Mouse (Mus musculus): ENCODE measurements around the gene Atp5b. TPM values are rescaled to one million over a fixed set of nuclear protein-coding genes. Genes with fewer than 3 reads are reported as not detected.

Gene Atp5b
- polyA plus RNA-seq (2012; rRNA removed; ENCODE audit: low replicate concordance), result 5,679 and 6,335 TPM in 2 replicates

DNA sequence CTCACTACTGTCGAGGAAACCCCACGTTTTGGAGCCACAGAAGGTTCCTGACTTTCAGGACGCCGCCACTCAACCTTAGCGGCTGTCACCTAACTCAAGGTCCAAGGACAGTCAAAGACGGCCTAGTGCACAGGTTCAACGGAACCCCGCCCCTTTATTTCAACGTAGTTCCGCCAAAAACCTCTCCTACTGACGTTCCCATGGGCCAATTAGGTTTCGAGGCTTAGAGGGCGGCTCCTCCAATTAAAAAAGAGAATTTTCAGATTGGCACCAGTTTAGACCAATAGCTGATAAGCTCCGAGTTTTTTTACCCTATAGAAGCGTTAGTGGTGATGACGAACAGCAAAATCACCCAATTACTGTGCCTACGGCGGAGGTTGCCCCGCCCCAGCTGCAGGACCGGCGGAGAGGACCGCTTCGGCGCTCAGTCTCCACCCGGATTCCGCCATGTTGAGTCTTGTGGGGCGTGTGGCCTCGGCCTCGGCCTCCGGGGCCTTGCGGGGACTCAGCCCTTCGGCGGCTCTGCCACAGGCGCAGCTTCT is at the start of gene Atp5b:
Atp5b (plus strand) TSS at position 394 of the 542 bp plus-strand sequence.

DNA sequence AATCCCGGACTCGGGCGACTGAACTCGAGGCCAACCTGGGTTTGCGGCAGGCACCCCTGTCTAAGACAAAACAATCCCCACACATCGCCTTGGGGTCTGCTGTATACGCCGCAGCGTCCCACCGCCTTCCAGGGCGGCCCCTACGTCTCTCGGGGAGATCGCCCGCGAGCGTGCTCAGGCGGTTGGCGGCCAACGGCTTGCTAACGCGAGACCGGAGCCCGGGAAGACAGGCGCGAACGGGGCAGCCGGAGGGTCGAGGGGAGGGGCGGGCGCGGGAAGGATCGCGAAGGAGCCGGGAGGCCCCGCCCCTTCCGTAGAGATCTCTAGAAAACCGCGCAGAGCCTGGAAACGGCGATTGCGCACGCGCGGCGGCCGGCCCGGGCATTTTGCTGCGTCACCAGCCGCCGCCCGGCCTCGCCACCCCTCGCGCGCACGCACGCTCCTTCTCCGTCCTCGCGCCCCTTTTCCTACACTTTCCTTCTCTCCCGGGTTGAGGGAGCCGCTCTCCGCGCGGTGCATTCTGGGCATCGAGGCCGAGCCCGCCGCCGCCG is 24.4 kb upstream of the Atp5b start, which contains the start of gene Ptges3:
Ptges3 (plus strand) TSS at position 354 of the 551 bp plus-strand sequence.

DNA sequence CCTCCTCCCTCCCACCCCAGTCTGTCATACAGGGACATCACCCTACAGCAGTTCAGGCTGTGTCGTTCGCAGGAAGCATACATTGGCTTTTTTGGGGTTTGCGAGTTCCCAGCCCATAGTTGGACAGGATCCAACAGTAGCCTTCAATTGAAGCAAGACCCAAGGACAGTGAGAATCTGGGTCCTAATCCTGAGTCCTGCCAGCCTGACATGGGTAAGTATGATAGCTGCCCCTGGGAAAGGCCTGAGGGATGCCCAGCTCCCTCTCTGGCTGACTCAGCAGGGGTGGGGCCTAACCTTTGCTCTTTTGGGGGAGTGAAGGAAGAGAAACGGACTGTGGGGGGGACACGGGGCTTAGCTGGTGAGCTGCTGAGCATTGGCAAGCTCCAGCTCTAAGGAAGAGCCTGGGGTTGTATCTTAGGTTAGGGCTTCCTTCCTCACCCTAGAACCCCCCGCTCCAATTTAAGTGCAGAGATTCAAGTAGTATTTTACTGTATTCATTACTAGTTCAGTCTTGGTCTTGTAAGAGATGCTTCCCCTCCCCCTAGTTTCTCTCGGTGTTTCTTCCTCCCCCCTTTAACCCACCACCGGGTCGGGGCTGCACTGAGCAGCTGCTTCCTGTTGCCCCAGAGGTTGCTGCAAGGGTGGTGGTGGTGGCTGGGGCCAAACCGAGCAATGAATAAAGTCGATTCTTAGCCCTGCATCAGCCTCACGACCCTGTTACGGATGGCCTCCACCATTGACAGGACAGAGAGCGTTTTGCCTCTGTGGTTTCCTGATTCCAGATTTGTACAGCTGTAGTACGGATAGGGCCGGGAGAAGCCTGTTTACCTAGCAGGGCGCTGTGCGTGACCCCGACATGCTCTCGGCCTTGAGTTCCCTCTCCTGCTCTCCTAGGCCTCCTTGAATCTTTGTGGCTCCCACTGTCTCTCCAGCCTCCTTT is 8.8 kb downstream of the Atp5b start, which contains the start of gene Baz2a:
Baz2a (plus strand) TSS at position 14 of the 942 bp plus-strand sequence.

Other genes starting within 250 kb of the Atp5b start
- gene Rdh19, start 233.3 kb upstream of the Atp5b start, polyA plus RNA-seq (2012; rRNA removed; ENCODE audit: low replicate concordance), result not detected in 2 replicates
- 0.10 TPM in 1 of 2 replicates, not detected in the other for gene Rdh16f2, start 216.8 kb upstream of the Atp5b start, polyA plus RNA-seq (2012; rRNA removed; ENCODE audit: low replicate concordance)
- 1.9 TPM in 1 of 2 replicates, not detected in the other for gene Rdh7, start 194.5 kb upstream of the Atp5b start, polyA plus RNA-seq (2012; rRNA removed; ENCODE audit: low replicate concordance)
- 0.07 and 0.30 TPM in 2 replicates for gene Sdr9c7, start 184.8 kb upstream of the Atp5b start, polyA plus RNA-seq (2012; rRNA removed; ENCODE audit: low replicate concordance)
- gene Hsd17b6, start 75.7 kb upstream of the Atp5b start, polyA plus RNA-seq (2012; rRNA removed; ENCODE audit: low replicate concordance), result 0.48 TPM in 1 of 2 replicates, not detected in the other
- 1.6 and 3.1 TPM in 2 replicates for gene Prim1, start 68.1 kb upstream of the Atp5b start, polyA plus RNA-seq (2012; rRNA removed; ENCODE audit: low replicate concordance)
- gene Naca, start 47.7 kb upstream of the Atp5b start, polyA plus RNA-seq (2012; rRNA removed; ENCODE audit: low replicate concordance), result 125 and 131 TPM in 2 replicates
- gene Ptges3, start 24.3 kb upstream of the Atp5b start, polyA plus RNA-seq (2012; rRNA removed; ENCODE audit: low replicate concordance), result 17.6 and 101 TPM in 2 replicates
- gene Baz2a, start 8.3 kb downstream of the Atp5b start, polyA plus RNA-seq (2012; rRNA removed; ENCODE audit: low replicate concordance), result 38.7 and 43.5 TPM in 2 replicates
- gene Rbms2, start 97.0 kb downstream of the Atp5b start, polyA plus RNA-seq (2012; rRNA removed; ENCODE audit: low replicate concordance), result 141 and 190 TPM in 2 replicates
- 1.6 and 19.0 TPM in 2 replicates for gene Gls2, start 111.2 kb downstream of the Atp5b start, polyA plus RNA-seq (2012; rRNA removed; ENCODE audit: low replicate concordance)
- 7.7 and 23.0 TPM in 2 replicates for gene Spryd4, start 128.5 kb downstream of the Atp5b start, polyA plus RNA-seq (2012; rRNA removed; ENCODE audit: low replicate concordance)
- not detected in 2 replicates for gene Mip, start 142.6 kb downstream of the Atp5b start, polyA plus RNA-seq (2012; rRNA removed; ENCODE audit: low replicate concordance)
- gene Timeless, start 148.8 kb downstream of the Atp5b start, polyA plus RNA-seq (2012; rRNA removed; ENCODE audit: low replicate concordance), result 3.5 and 4.7 TPM in 2 replicates
- gene Apon, start 170.8 kb downstream of the Atp5b start, polyA plus RNA-seq (2012; rRNA removed; ENCODE audit: low replicate concordance), result 0.09 and 1.4 TPM in 2 replicates
- 1.9 and 6.8 TPM in 2 replicates for gene Apof, start 185.4 kb downstream of the Atp5b start, polyA plus RNA-seq (2012; rRNA removed; ENCODE audit: low replicate concordance)
- 39.6 and 43.4 TPM in 2 replicates for gene Stat2, start 187.3 kb downstream of the Atp5b start, polyA plus RNA-seq (2012; rRNA removed; ENCODE audit: low replicate concordance)
- 0.07 and 0.09 TPM in 2 replicates for gene Il23a, start 215.5 kb downstream of the Atp5b start, polyA plus RNA-seq (2012; rRNA removed; ENCODE audit: low replicate concordance)
- gene Pan2, start 220.1 kb downstream of the Atp5b start, polyA plus RNA-seq (2012; rRNA removed; ENCODE audit: low replicate concordance), result 23.6 and 33.0 TPM in 2 replicates
- gene Cnpy2, start 239.2 kb downstream of the Atp5b start, polyA plus RNA-seq (2012; rRNA removed; ENCODE audit: low replicate concordance), result 32.3 and 61.4 TPM in 2 replicates